Mouse (Mus musculus): ENCODE data around the gene Auts2.

DNA sequence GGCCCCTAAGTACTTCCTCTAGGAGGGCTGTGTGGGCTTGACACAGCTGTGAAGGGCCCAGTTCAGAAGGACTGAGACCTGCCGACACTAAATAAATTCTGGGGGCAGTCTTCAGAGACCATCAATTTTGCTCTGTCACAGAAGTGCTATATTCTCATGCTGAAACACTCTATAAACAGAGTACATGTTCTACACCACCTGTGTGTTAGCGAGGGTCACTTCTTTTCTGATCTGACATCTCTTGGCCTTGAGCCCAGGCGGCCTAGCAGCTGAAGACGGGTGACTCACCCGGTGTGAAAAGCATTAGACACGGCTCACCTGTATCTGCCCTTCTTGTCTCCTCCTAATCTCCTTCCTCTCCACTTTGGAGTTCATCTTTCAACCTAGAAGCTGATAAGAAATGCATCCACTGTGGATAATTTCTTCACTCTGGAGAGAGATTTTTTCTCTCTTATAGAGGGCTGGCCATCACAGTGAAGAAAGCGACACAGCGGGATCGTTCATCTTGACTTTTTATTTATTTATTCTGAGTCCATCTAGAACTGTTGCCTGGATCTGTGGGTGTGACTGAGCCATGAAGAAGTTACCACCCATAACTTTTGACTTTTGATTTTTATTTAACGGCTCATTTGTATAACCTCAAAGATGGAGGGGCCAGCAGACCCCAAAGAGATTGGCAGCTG is 469.3 kb downstream of the Auts2 start:
- TF ChIP-seq ZC3H11A (IDR thresholded peaks at IDR 0.05; ENCODE audit: borderline replicate concordance, low read depth, low read length) (no peak), ZNF384 (IDR thresholded peaks at IDR 0.05; ENCODE audit: low read depth, low read length) (no peak), MAFK (IDR thresholded peaks at IDR 0.05; ENCODE audit: insufficient read depth, low read depth, low read length) (no peak)
